Mouse (Mus musculus): ENCODE measurements around the gene Atxn10. TPM values are rescaled to one million over a fixed set of nuclear protein-coding genes. Genes with fewer than 3 reads are reported as not detected.

Atxn10 gene
- polyA plus RNA-seq, 1 experiment from 2014 or later, result 574 TPM

GRCm38 (mm10) chr15:85463027-85463790 lies 127.2 kb downstream of the Atxn10 start:
- DNase-seq, result no peak
- H3K27me3 ChIP-seq (ENCODE audit: control insufficient read depth, insufficient read depth, low read length), result no peaks in the 10 kb centered on the region
- H3K4me1 ChIP-seq (ENCODE audit: control insufficient read depth, insufficient read depth, low read length), result peaks cover 80% of the 10 kb centered on the region
- H3K27ac ChIP-seq (replicated peaks; ENCODE audit: low read depth, low read length), result peak overlapping the region; percentile 77
- H3K4me2 ChIP-seq (ENCODE audit: low read length), result 0 out of 2 replicates have a peak overlapping the region, but pooled peaks have one; percentile 3
- no peak for ATAC-seq (ENCODE audit: low FRiP score, low TSS enrichment)
- H3K9me3 ChIP-seq (ENCODE audit: control insufficient read depth, low read length), result no peaks in the 10 kb centered on the region
- 16% methylated on average over 13 of the region's 13 CpGs for WGBS
- H3K4me3 ChIP-seq (replicated peaks; ENCODE audit: low read depth, low read length), result no peak overlapping the region
- no peak overlapping the region for H3K9ac ChIP-seq (replicated peaks; ENCODE audit: low read length)
- H3K36me3 ChIP-seq (ENCODE audit: control insufficient read depth, insufficient read depth, low read length), result peaks cover 35% of the 10 kb centered on the region

GRCm38 (mm10) chr15:85464190-85464589 lies 128.1 kb downstream of the Atxn10 start:
- DNase-seq (peak; percentile 77), ATAC-seq (ENCODE audit: low FRiP score, low TSS enrichment) (peak; percentile 64)
- 2% methylated on average over 5 of the region's 5 CpGs for WGBS
- Histone ChIP-seq H3K9me3 (ENCODE audit: control insufficient read depth, low read length) (no peaks in the 10 kb centered on the region), H3K27ac (replicated peaks; ENCODE audit: low read depth, low read length) (peak overlapping the region; percentile 43), H3K4me3 (replicated peaks; ENCODE audit: low read depth, low read length) (no peak overlapping the region), H3K4me2 (ENCODE audit: low read length) (no peak overlapping the region), H3K36me3 (ENCODE audit: control insufficient read depth, insufficient read depth, low read length) (peaks cover 42% of the 10 kb centered on the region), H3K9ac (replicated peaks; ENCODE audit: low read length) (no peak overlapping the region; the same call in 1 of the 2 replicates), H3K4me1 (ENCODE audit: control insufficient read depth, insufficient read depth, low read length) (peaks cover 70% of the 10 kb centered on the region), H3K27me3 (ENCODE audit: control insufficient read depth, insufficient read depth, low read length) (no peaks in the 10 kb centered on the region)

DNA sequence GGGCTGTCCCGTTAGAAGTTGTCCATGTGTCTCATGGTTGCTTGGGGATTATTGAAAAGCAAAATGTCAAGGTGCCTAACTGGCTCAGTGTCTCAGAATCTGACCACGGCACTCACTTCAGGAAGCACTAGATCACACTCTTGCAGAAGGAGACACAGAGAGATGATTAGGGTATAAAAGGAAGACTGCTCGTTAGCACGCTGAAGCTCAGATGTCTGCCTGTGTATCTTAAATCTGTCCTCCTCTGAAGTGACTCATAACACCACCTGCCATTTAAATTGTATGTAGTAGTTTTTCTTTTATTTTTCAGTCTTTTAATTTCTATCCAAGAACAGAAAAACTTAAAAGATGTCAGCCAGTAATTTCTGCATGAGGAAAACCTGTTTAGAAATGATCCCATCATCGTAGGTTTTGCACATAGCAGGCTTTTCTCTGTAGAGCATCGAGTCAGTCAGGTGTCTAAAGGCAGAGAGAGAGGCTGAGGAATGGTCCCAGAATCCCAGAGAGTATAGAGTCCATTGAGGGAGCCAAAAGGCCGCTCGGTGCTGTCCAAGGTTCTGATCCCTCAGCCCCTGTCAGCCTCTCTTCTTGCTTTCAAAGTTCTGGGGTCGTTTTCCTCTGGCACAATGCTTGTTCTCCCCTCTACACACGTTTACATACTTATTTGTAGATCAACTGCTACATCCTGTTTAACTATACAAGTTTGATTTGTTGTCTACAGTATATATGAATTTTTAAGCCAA lies 128.9 kb downstream of the Atxn10 start:
- H3K9ac ChIP-seq (replicated peaks; ENCODE audit: low read length), result no peak overlapping the region

GRCm38 (mm10) chr15:85466456-85467067 lies 130.5 kb downstream of the Atxn10 start:
- H3K9ac ChIP-seq (replicated peaks; ENCODE audit: low read length), result no peak overlapping the region
- 63% methylated on average over 5 of the region's 5 CpGs for WGBS
- ATAC-seq (ENCODE audit: low FRiP score, low TSS enrichment) (no peak), DNase-seq (no peak)
- H3K4me1 ChIP-seq (ENCODE audit: control insufficient read depth, insufficient read depth, low read length), result peaks cover 47% of the 10 kb centered on the region
- H3K4me3 ChIP-seq (replicated peaks; ENCODE audit: low read depth, low read length), result no peak overlapping the region
- no peaks in the 10 kb centered on the region for H3K27me3 ChIP-seq (ENCODE audit: control insufficient read depth, insufficient read depth, low read length)
- no peaks in the 10 kb centered on the region for H3K9me3 ChIP-seq (ENCODE audit: control insufficient read depth, low read length)
- H3K36me3 ChIP-seq (ENCODE audit: control insufficient read depth, insufficient read depth, low read length), result peaks cover 52% of the 10 kb centered on the region
- peak overlapping the region; percentile 34; the same call in 1 of the 2 replicates for H3K27ac ChIP-seq (replicated peaks; ENCODE audit: low read depth, low read length)
- no peak overlapping the region for H3K4me2 ChIP-seq (ENCODE audit: low read length)

More for the DNA sequence above, 128.9 kb downstream of the Atxn10 start:
- Histone ChIP-seq H3K4me1 (ENCODE audit: control insufficient read depth, insufficient read depth, low read length) (peaks cover 62% of the 10 kb centered on the region), H3K4me3 (replicated peaks; ENCODE audit: low read depth, low read length) (no peak overlapping the region), H3K9me3 (ENCODE audit: control insufficient read depth, low read length) (no peaks in the 10 kb centered on the region), H3K36me3 (ENCODE audit: control insufficient read depth, insufficient read depth, low read length) (peaks cover 46% of the 10 kb centered on the region), H3K27ac (replicated peaks; ENCODE audit: low read depth, low read length) (peak overlapping the region; percentile 43), H3K27me3 (ENCODE audit: control insufficient read depth, insufficient read depth, low read length) (no peaks in the 10 kb centered on the region), H3K4me2 (ENCODE audit: low read length) (no peak overlapping the region)
- DNase-seq (peak; percentile 31), ATAC-seq (ENCODE audit: low FRiP score, low TSS enrichment) (no peak)
- 30% methylated on average over 10 of the region's 10 CpGs for WGBS

DNA sequence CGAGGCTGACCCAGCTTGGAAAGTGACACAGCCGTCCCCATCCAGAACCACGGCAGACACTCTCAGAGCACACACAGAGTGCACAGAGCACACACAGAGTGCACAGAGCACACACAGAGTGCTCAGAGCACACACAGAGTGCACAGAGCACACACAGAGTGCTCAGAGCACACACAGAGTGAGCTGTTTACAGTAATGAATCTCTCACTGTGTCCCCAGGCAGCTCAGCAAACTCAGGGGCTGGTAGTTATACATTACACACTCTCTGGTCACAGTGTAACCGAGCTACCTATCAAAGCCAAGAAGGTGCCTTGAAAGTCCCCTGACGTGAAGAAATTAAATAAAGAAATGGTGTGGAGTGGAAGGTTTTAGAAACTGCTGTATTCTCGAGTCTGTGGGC lies 133.4 kb downstream of the Atxn10 start:
- 86% methylated on average over 6 of the region's 6 CpGs for WGBS
- Histone ChIP-seq H3K36me3 (ENCODE audit: control insufficient read depth, insufficient read depth, low read length) (peaks cover 43% of the 10 kb centered on the region), H3K9ac (replicated peaks; ENCODE audit: low read length) (no peak overlapping the region), H3K4me3 (replicated peaks; ENCODE audit: low read depth, low read length) (no peak overlapping the region), H3K4me1 (ENCODE audit: control insufficient read depth, insufficient read depth, low read length) (peaks cover 22% of the 10 kb centered on the region), H3K27ac (replicated peaks; ENCODE audit: low read depth, low read length) (no peak overlapping the region), H3K4me2 (ENCODE audit: low read length) (no peak overlapping the region), H3K9me3 (ENCODE audit: control insufficient read depth, low read length) (no peaks in the 10 kb centered on the region), H3K27me3 (ENCODE audit: control insufficient read depth, insufficient read depth, low read length) (no peaks in the 10 kb centered on the region)
- ATAC-seq (ENCODE audit: low FRiP score, low TSS enrichment) (no peak), DNase-seq (no peak)

GRCm38 (mm10) chr15:85474697-85475096 lies 138.7 kb downstream of the Atxn10 start:
- no peak for ATAC-seq (ENCODE audit: low FRiP score, low TSS enrichment)

GRCm38 (mm10) chr15:85477584-85477983 lies 141.5 kb downstream of the Atxn10 start:
- Histone ChIP-seq H3K4me3 (replicated peaks; ENCODE audit: low read depth, low read length) (no peak overlapping the region), H3K4me2 (ENCODE audit: low read length) (no peak overlapping the region), H3K27me3 (ENCODE audit: control insufficient read depth, insufficient read depth, low read length) (no peaks in the 10 kb centered on the region), H3K4me1 (ENCODE audit: control insufficient read depth, insufficient read depth, low read length) (peaks cover 6% of the 10 kb centered on the region; the same call in 1 of the 2 replicates), H3K9ac (replicated peaks; ENCODE audit: low read length) (no peak overlapping the region), H3K36me3 (ENCODE audit: control insufficient read depth, insufficient read depth, low read length) (peaks cover 2% of the 10 kb centered on the region; the same call in 1 of the 2 replicates), H3K27ac (replicated peaks; ENCODE audit: low read depth, low read length) (no peak overlapping the region), H3K9me3 (ENCODE audit: control insufficient read depth, low read length) (no peaks in the 10 kb centered on the region)
- peak; percentile 62 for DNase-seq
- no peak for ATAC-seq (ENCODE audit: low FRiP score, low TSS enrichment)
- WGBS, result 41% methylated on average over 1 of the region's 1 CpGs

More at GRCm38 (mm10) chr15:85474697-85475096, 138.7 kb downstream of the Atxn10 start:
- no peak overlapping the region for H3K4me2 ChIP-seq (ENCODE audit: low read length)
- H3K4me3 ChIP-seq (replicated peaks; ENCODE audit: low read depth, low read length), result no peak overlapping the region
- WGBS, result 79% methylated on average over 3 of the region's 3 CpGs
- H3K9me3 ChIP-seq (ENCODE audit: control insufficient read depth, low read length), result no peaks in the 10 kb centered on the region
- H3K27ac ChIP-seq (replicated peaks; ENCODE audit: low read depth, low read length), result no peak overlapping the region
- no peaks in the 10 kb centered on the region for H3K27me3 ChIP-seq (ENCODE audit: control insufficient read depth, insufficient read depth, low read length)
- H3K36me3 ChIP-seq (ENCODE audit: control insufficient read depth, insufficient read depth, low read length), result peaks cover 14% of the 10 kb centered on the region
- no peak for DNase-seq
- H3K9ac ChIP-seq (replicated peaks; ENCODE audit: low read length), result no peak overlapping the region
- no peaks in the 10 kb centered on the region for H3K4me1 ChIP-seq (ENCODE audit: control insufficient read depth, insufficient read depth, low read length)

DNA sequence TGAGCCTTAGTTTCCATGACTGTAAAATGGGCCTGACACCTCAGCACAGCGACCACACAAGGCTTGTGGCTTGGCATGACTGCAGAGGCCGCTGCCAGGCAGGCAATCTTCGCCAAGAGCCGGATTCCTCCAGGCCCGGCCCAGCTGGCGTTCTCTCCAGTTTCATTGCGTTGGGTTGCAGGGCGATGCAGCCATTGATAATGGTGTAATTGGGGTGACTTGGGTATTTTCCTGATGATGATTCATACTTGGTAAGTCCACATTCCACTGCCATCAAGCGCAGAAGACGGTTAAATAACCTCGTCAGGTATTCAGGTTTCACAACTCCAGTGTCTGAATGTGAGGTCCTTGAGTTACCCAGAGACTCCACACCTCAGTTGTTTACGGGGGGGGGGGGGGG lies 143.3 kb downstream of the Atxn10 start:
- ATAC-seq (ENCODE audit: low FRiP score, low TSS enrichment) (no peak), DNase-seq (no peak)
- no peaks in the 10 kb centered on the region for H3K36me3 ChIP-seq (ENCODE audit: control insufficient read depth, insufficient read depth, low read length)
- H3K4me2 ChIP-seq (ENCODE audit: low read length), result no peak overlapping the region
- H3K27me3 ChIP-seq (ENCODE audit: control insufficient read depth, insufficient read depth, low read length), result no peaks in the 10 kb centered on the region
- H3K9me3 ChIP-seq (ENCODE audit: control insufficient read depth, low read length), result no peaks in the 10 kb centered on the region
- WGBS, result 87% methylated on average over 12 of the region's 12 CpGs
- no peak overlapping the region for H3K9ac ChIP-seq (replicated peaks; ENCODE audit: low read length)
- no peak overlapping the region for H3K27ac ChIP-seq (replicated peaks; ENCODE audit: low read depth, low read length)
- no peak overlapping the region for H3K4me3 ChIP-seq (replicated peaks; ENCODE audit: low read depth, low read length)
- peaks cover 6% of the 10 kb centered on the region; the same call in 1 of the 2 replicates for H3K4me1 ChIP-seq (ENCODE audit: control insufficient read depth, insufficient read depth, low read length)

Measured in midbrain, embryonic 14.5 days (tissue).